Mouse (Mus musculus): ENCODE data around the gene Slc4a11. TPM values are rescaled to one million over a fixed set of nuclear protein-coding genes. Genes with fewer than 3 reads are reported as not detected.

Slc4a11 gene
- polyA plus RNA-seq, 1 experiment from 2014 or later = 7.6 TPM

DNA sequence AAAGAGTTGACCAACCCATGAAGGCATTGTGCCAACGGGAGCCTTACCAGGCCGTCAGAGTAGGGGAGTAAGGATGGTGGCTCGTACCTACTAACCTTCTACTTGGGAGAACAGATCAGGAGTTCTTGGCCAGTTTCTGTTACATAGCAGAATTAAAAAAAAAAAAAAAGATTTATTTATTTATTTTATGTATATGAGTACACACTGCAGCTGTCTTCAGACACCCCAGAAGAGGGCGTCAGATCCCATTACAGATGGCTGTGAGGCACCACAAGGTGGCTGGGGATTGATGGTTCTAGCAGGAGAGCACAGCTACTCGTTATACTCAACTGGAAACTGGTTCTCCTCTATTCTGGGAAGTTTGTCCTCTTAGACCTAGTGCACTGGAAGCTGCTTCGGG, 7.9 kb upstream of the Slc4a11 start:
- no peak for DNase-seq (ENCODE audit: low spot score)
- Histone ChIP-seq H3K4me2 (ENCODE audit: low read length) (no peak overlapping the region), H3K4me3 (replicated peaks; ENCODE audit: low read depth, low read length) (no peak overlapping the region), H3K9ac (ENCODE audit: low read depth, low read length) (no peak overlapping the region), H3K9me3 (replicated peaks; ENCODE audit: low read length) (no peaks in the 10 kb centered on the region), H3K36me3 (ENCODE audit: insufficient read depth, low read length) (peaks cover 15% of the 10 kb centered on the region), H3K27ac (no peak overlapping the region), H3K27me3 (ENCODE audit: insufficient read depth, low read length) (no peaks in the 10 kb centered on the region), H3K4me1 (replicated peaks; ENCODE audit: insufficient read depth, low read length) (0 out of 2 replicates have a peak, but pooled peaks cover 4% of the 10 kb centered on the region)
- WGBS = 73% methylated on average over 6 of the region's 6 CpGs
- TF ChIP-seq CTCF (IDR thresholded peaks at IDR 0.05; ENCODE audit: low read depth) = peak; percentile 46
- no peak for ATAC-seq (replicated peaks; ENCODE audit: low FRiP score, low read depth)

DNA sequence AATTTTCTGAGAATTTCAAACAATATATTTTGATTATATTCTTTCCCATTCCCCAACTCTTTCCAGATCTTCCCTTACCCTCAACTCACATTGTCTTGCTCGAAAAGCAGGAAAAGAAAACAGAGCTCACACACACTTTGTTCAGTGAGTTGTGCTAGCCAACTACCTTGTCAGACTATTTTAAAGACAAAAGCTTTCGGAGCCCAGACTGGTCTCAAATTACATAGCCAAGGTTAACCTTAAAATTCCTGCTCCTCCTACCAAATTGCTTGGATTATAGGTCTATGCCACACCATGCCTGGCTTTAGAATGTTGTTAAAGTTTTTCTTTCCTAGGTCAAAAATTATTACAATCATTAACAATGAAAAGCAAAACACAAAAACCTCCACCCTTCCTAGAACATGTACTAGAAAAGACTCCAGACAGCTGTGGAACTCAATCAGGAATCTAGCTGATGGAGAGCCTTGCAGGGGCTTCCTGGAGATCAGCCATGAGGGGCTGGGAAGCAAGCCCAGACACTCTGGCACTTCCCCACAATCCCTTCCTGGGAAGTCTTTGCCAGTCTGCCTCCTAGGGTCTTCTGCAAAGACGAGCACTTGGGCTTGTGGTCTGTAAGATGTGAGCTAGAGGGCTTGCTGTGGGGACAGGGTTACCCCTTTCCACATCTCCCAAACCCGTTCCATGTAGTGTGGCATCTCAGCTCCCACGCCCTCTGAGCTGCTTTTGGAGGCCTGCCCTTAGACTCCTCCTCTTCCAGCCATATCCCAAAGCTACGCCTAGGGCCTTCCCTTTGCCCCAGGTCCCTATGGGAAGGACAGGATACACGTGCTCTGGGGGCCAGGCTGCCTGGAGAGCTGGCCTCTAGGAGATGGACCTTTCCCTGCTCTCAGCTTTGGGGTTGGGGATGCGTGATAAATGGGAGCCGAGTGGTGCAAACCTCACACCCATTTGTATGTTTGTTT, 7.0 kb upstream of the Slc4a11 start:
- Histone ChIP-seq H3K9ac (ENCODE audit: low read depth, low read length) (no peak overlapping the region), H3K4me2 (ENCODE audit: low read length) (no peak overlapping the region), H3K36me3 (ENCODE audit: insufficient read depth, low read length) (peaks cover 9% of the 10 kb centered on the region), H3K27ac (no peak overlapping the region), H3K4me1 (replicated peaks; ENCODE audit: insufficient read depth, low read length) (0 out of 2 replicates have a peak, but pooled peaks cover 4% of the 10 kb centered on the region), H3K27me3 (ENCODE audit: insufficient read depth, low read length) (no peaks in the 10 kb centered on the region), H3K4me3 (replicated peaks; ENCODE audit: low read depth, low read length) (no peak overlapping the region), H3K9me3 (replicated peaks; ENCODE audit: low read length) (no peaks in the 10 kb centered on the region)
- ATAC-seq (replicated peaks; ENCODE audit: low FRiP score, low read depth) (no peak), DNase-seq (ENCODE audit: low spot score) (no peak)
- no peak for TF ChIP-seq CTCF (IDR thresholded peaks at IDR 0.05; ENCODE audit: low read depth)
- 46% methylated on average over 9 of the region's 9 CpGs for WGBS

DNA sequence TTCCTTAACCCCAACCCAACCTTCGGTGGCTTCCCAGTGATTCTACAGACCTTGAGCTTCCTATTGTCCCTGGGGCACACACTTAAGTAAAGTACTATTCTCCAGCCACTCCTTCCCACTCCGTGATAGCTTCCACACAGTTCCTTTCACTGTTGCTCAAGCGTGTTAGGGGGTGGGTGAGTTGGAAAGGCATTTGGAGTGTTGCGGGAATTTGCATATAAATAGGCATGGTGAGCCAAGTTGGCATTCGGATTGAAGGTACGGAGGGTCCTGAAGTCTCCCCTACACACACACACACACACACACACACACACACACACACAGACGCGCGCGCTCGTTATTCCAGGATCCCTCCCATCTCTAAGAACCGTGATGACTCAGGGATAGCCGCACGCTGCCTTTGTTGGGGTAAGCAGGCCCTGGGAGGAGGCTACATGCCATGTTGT, 525 bp upstream of the Slc4a11 start:
- H3K9ac ChIP-seq (ENCODE audit: low read depth, low read length) = peak overlapping the region; percentile 60
- no peaks in the 10 kb centered on the region for H3K4me1 ChIP-seq (replicated peaks; ENCODE audit: insufficient read depth, low read length)
- no peaks in the 10 kb centered on the region for H3K27me3 ChIP-seq (ENCODE audit: insufficient read depth, low read length)
- 6% methylated on average over 14 of the region's 14 CpGs for WGBS
- no peak overlapping the region for H3K27ac ChIP-seq
- H3K4me2 ChIP-seq (ENCODE audit: low read length) = peak overlapping the region; percentile 100
- H3K9me3 ChIP-seq (replicated peaks; ENCODE audit: low read length) = no peaks in the 10 kb centered on the region
- peak overlapping the region; percentile 58 for H3K4me3 ChIP-seq (replicated peaks; ENCODE audit: low read depth, low read length)
- DNase-seq (ENCODE audit: low spot score) (no peak), ATAC-seq (replicated peaks; ENCODE audit: low FRiP score, low read depth) (0 out of 2 replicates have a peak, but pooled peaks have one; percentile 5)
- TF ChIP-seq CTCF (IDR thresholded peaks at IDR 0.05; ENCODE audit: low read depth) = no peak
- H3K36me3 ChIP-seq (ENCODE audit: insufficient read depth, low read length) = no peaks in the 10 kb centered on the region

DNA sequence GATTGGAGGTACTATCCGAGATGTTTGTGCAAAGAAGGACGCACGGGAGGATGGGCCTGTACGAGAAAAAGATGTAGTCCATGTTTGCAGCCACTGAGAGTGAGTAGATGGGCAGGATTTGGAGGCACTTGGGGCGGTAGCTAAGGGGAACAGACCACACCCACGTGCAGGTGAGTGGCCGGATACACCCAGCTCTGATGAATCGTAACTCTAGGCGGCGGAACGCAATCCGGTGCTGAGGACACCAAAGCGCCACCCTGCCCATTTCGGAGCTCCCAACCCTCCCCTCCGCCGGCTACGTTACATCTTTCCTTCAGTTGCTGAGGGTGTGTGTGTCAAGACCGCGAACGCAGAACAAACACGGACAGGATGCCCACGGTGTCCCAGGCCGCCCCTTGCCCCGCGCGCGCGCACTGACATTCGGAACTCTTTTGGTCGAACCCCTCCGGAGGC, 593 bp downstream of the Slc4a11 start:
- TF ChIP-seq CTCF (IDR thresholded peaks at IDR 0.05; ENCODE audit: low read depth) = no peak
- Histone ChIP-seq H3K27ac (no peak overlapping the region), H3K4me2 (ENCODE audit: low read length) (peak overlapping the region; percentile 100), H3K36me3 (ENCODE audit: insufficient read depth, low read length) (no peaks in the 10 kb centered on the region), H3K9me3 (replicated peaks; ENCODE audit: low read length) (no peaks in the 10 kb centered on the region), H3K4me1 (replicated peaks; ENCODE audit: insufficient read depth, low read length) (no peaks in the 10 kb centered on the region), H3K27me3 (ENCODE audit: insufficient read depth, low read length) (no peaks in the 10 kb centered on the region), H3K4me3 (replicated peaks; ENCODE audit: low read depth, low read length) (peak overlapping the region; percentile 58), H3K9ac (ENCODE audit: low read depth, low read length) (peak overlapping the region; percentile 60)
- 2% methylated on average over 31 of the region's 31 CpGs for WGBS
- 0 out of 2 replicates have a peak, but pooled peaks have one; percentile 9 for ATAC-seq (replicated peaks; ENCODE audit: low FRiP score, low read depth)
- DNase-seq (ENCODE audit: low spot score) = peak; percentile 27

DNA sequence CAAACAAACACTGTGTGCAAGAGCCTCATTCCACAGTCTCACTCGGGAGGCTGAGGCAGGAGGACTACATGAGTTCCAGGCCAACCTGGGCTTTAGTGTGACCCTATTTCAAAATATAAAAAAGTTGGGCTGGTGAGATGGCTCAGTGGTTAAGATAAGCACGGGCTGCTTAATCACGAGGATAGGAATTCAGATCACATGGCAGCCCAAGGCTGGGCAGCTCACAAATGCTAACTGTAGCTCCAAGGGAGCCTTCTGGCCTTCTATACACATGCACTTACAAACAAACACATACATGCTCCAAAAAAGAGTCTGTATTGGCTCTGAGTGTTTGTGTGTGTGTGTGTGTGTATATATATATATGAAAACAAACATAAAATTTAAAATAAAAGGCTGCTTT, 3.8 kb downstream of the Slc4a11 start:
- no peak for ATAC-seq (replicated peaks; ENCODE audit: low FRiP score, low read depth)
- 47% methylated on average over 3 of the region's 3 CpGs for WGBS

DNA sequence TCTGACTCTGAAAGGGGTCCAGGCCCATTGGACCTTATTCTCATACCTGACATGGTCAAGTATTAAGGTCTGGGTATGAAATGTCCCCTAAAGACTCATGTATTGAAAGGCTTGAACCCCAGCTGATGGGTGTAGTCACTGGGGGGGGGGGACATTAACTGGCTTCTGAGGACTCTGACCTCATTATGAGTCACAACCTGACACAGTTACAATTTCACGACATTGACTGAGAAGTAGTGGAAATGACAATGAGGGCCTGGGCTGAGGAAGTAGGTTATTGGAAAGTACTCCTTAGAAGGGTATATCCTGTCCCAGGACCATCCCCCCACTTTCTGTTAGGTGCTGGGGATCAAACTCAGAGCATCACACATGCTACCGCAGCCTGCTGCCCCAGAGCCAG, 8.3 kb downstream of the Slc4a11 start:
- peaks cover 6% of the 10 kb centered on the region; the same call in 1 of the 2 replicates for H3K36me3 ChIP-seq (ENCODE audit: insufficient read depth, low read length)
- no peak for TF ChIP-seq CTCF (IDR thresholded peaks at IDR 0.05; ENCODE audit: low read depth)
- no peaks in the 10 kb centered on the region for H3K9me3 ChIP-seq (replicated peaks; ENCODE audit: low read length)
- ATAC-seq (replicated peaks; ENCODE audit: low FRiP score, low read depth) (no peak), DNase-seq (ENCODE audit: low spot score) (no peak)
- no peak overlapping the region for H3K9ac ChIP-seq (ENCODE audit: low read depth, low read length)
- WGBS = 70% methylated on average over 2 of the region's 2 CpGs
- H3K27ac ChIP-seq = no peak overlapping the region
- no peaks in the 10 kb centered on the region for H3K4me1 ChIP-seq (replicated peaks; ENCODE audit: insufficient read depth, low read length)
- H3K4me3 ChIP-seq (replicated peaks; ENCODE audit: low read depth, low read length) = no peak overlapping the region
- H3K27me3 ChIP-seq (ENCODE audit: insufficient read depth, low read length) = no peaks in the 10 kb centered on the region
- no peak overlapping the region for H3K4me2 ChIP-seq (ENCODE audit: low read length)

More for the DNA sequence above, 3.8 kb downstream of the Slc4a11 start:
- DNase-seq (ENCODE audit: low spot score) = no peak
- Histone ChIP-seq H3K36me3 (ENCODE audit: insufficient read depth, low read length) (no peaks in the 10 kb centered on the region), H3K9me3 (replicated peaks; ENCODE audit: low read length) (no peaks in the 10 kb centered on the region), H3K9ac (ENCODE audit: low read depth, low read length) (no peak overlapping the region), H3K27me3 (ENCODE audit: insufficient read depth, low read length) (no peaks in the 10 kb centered on the region), H3K4me3 (replicated peaks; ENCODE audit: low read depth, low read length) (no peak overlapping the region), H3K4me2 (ENCODE audit: low read length) (no peak overlapping the region), H3K27ac (no peak overlapping the region), H3K4me1 (replicated peaks; ENCODE audit: insufficient read depth, low read length) (no peaks in the 10 kb centered on the region)
- TF ChIP-seq CTCF (IDR thresholded peaks at IDR 0.05; ENCODE audit: low read depth) = no peak
